11 mouse cellular contexts compared by ENCODE assay signal in the genomic region with DNA sequence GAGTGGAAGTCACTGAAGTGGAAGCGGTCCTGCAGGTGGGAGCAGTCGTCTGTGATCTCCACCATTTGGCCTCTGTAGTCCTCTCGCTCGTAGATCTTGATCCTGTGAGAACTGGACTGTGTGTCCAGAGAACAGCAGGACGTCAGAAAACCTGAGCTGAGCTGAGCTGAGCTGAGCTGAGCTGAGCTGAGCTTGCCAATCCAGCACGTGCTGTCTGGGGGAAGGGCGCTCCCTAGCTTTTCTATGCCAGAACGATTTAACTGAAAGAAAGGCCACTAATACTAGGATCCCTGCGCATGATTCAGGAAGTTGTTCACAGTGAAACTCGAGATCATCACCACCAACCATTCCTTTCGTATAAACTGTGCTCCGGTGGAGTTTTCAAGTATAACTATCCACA. TPM values are rescaled to one million over a fixed set of nuclear protein-coding genes. Genes with fewer than 3 reads are reported as not detected.
DNase-seq lines count a peak whose midpoint lies in the region; ATAC-seq and TF ChIP-seq lines count a peak whose summit lies in the region.
"Had no signal": no experiment of that assay in that cellular context is flagged by ENCODE, and none has a peak within 500 bp of the region (broad histone marks: within the 10 kb centered on the region; RNA-seq: fewer than 3 reads in every experiment).

No protein-coding gene starts in this region.

- no peak overlapping the region for H3K4me3 ChIP-seq in gastrocnemius, adult 2 months
- no peak overlapping the region for H3K4me3 ChIP-seq in intestine, embryonic 15.5 days (replicated peaks)
- H3K4me3 ChIP-seq: erythroblast, embryonic 14.5 days; limb, embryonic 15.5 days had no signal

- no peak overlapping the region for H3K4me2 ChIP-seq in intestine, embryonic 15.5 days (replicated peaks)
- H3K4me2 ChIP-seq: limb, embryonic 15.5 days had no signal

- ATAC-seq in intestine, embryonic 15.5 days: no peak
- ATAC-seq in inflammation-experienced regulatory T-cells, adult 6 months: no peak

- no peaks in the 10 kb centered on the region for H3K27me3 ChIP-seq in intestine, embryonic 15.5 days (replicated peaks)
- H3K27me3 ChIP-seq: limb, embryonic 15.5 days had no signal

- no peaks in the 10 kb centered on the region for H3K9me3 ChIP-seq in intestine, embryonic 15.5 days
- H3K9me3 ChIP-seq: limb, embryonic 15.5 days had no signal

- no peak overlapping the region for H3K27ac ChIP-seq in gastrocnemius, adult 2 months
- no peak overlapping the region for H3K27ac ChIP-seq in intestine, embryonic 15.5 days
- H3K27ac ChIP-seq: limb, embryonic 15.5 days had no signal

- H3K4me1 ChIP-seq in intestine, embryonic 15.5 days (replicated peaks): no peaks in the 10 kb centered on the region
- H3K4me1 ChIP-seq: limb, embryonic 15.5 days had no signal

- no peak overlapping the region for H3K9ac ChIP-seq in intestine, embryonic 15.5 days
- H3K9ac ChIP-seq: limb, embryonic 15.5 days had no signal

- intact Hi-C loops in gastrocnemius, adult 2 months (cut with DNase I): no loop called here

- H3K36me3 ChIP-seq in intestine, embryonic 15.5 days: no peaks in the 10 kb centered on the region
- H3K36me3 ChIP-seq: limb, embryonic 15.5 days had no signal

- WGBS in intestine, embryonic 15.5 days: 61% methylated on average over 12 of the region's 12 CpGs

- peak; percentile 12 to 39 for DNase-seq in frontal cortex, adult 2 months (ENCODE audit: extremely low spot score in 1 of 2, low spot score in 1 of 2)
- DNase-seq in frontal cortex, postnatal 10 days (ENCODE audit: low spot score in 2 of 2): no peak
- DNase-seq in adipocyte (ENCODE audit: low spot score): peak; percentile 33
- DNase-seq in gastrocnemius, adult 2 months: peak; percentile 51
- DNase-seq in layer of hippocampus, postnatal 10 days (ENCODE audit: low spot score in 2 of 2): peak; percentile 19 to 22
- DNase-seq in thymus, postnatal 36 days: no peak

- no peak for TF ChIP-seq CTCF in gastrocnemius, adult 2 months (IDR thresholded peaks at IDR 0.05)

RNA-seq across cellular contexts. Expression of a gene that starts 2.2 kb away (rescaled TPM):
- not detected in 2 replicates for polyA plus RNA-seq in frontal cortex, adult 2 months (2012; rRNA removed)
- not detected for total RNA-seq in gastrocnemius, adult 2 months (2021)
- total RNA-seq in layer of hippocampus, postnatal 10 days (2021): not detected
- polyA plus RNA-seq in intestine, embryonic 15.5 days (2015; fragmentation: Nextera tagmentation; extraction: Ambion mirVana): not detected in 2 replicates
- polyA plus RNA-seq in inflammation-experienced regulatory T-cells, adult 6 months (2017; shearing (Covaris generic)): not detected
- total RNA-seq: neutrophil, adult 5-6 weeks had no signal
- polyA plus RNA-seq: erythroblast, embryonic 14.5 days; limb, embryonic 15.5 days had no signal

RNA-seq across cellular contexts. Expression of a gene that starts 14.5 kb away (rescaled TPM):
- polyA plus RNA-seq in frontal cortex, adult 2 months (2012; rRNA removed): not detected in 2 replicates
- total RNA-seq in gastrocnemius, adult 2 months (2021): not detected
- not detected for total RNA-seq in layer of hippocampus, postnatal 10 days (2021)
- polyA plus RNA-seq in intestine, embryonic 15.5 days (2015; fragmentation: Nextera tagmentation; extraction: Ambion mirVana): not detected in 2 replicates
- not detected for polyA plus RNA-seq in inflammation-experienced regulatory T-cells, adult 6 months (2017; shearing (Covaris generic))
- total RNA-seq: neutrophil, adult 5-6 weeks had no signal
- polyA plus RNA-seq: erythroblast, embryonic 14.5 days; limb, embryonic 15.5 days had no signal

RNA-seq across cellular contexts. Expression of a gene that starts 16.2 kb away (rescaled TPM):
- polyA plus RNA-seq in frontal cortex, adult 2 months (2012; rRNA removed): not detected in 2 replicates
- total RNA-seq in gastrocnemius, adult 2 months (2021): not detected
- total RNA-seq in layer of hippocampus, postnatal 10 days (2021): not detected
- polyA plus RNA-seq in intestine, embryonic 15.5 days (2015; fragmentation: Nextera tagmentation; extraction: Ambion mirVana): 0.49 and 2.0 TPM in 2 replicates
- polyA plus RNA-seq in inflammation-experienced regulatory T-cells, adult 6 months (2017; shearing (Covaris generic)): under 1 TPM in 1 of 3 experiments, not detected in 2; 0.71 TPM
- total RNA-seq: neutrophil, adult 5-6 weeks had no signal
- polyA plus RNA-seq: erythroblast, embryonic 14.5 days had no signal

RNA-seq across cellular contexts. Expression of a gene that starts 24.7 kb away (rescaled TPM):
- polyA plus RNA-seq in frontal cortex, adult 2 months (2012; rRNA removed): not detected in 2 replicates
- not detected for total RNA-seq in gastrocnemius, adult 2 months (2021)
- not detected for total RNA-seq in layer of hippocampus, postnatal 10 days (2021)
- polyA plus RNA-seq in intestine, embryonic 15.5 days (2015; fragmentation: Nextera tagmentation; extraction: Ambion mirVana): not detected in 2 replicates
- polyA plus RNA-seq in inflammation-experienced regulatory T-cells, adult 6 months (2017; shearing (Covaris generic)): not detected
- total RNA-seq: neutrophil, adult 5-6 weeks had no signal
- polyA plus RNA-seq: erythroblast, embryonic 14.5 days; limb, embryonic 15.5 days had no signal

RNA-seq across cellular contexts. Expression of a gene that starts 33.3 kb away (rescaled TPM):
- polyA plus RNA-seq in frontal cortex, adult 2 months (2012; rRNA removed): not detected in 2 replicates
- total RNA-seq in gastrocnemius, adult 2 months (2021): not detected
- not detected for total RNA-seq in layer of hippocampus, postnatal 10 days (2021)
- polyA plus RNA-seq in intestine, embryonic 15.5 days (2015; fragmentation: Nextera tagmentation; extraction: Ambion mirVana): not detected in 2 replicates
- polyA plus RNA-seq in inflammation-experienced regulatory T-cells, adult 6 months (2017; shearing (Covaris generic)): not detected
- total RNA-seq: neutrophil, adult 5-6 weeks had no signal
- polyA plus RNA-seq: erythroblast, embryonic 14.5 days; limb, embryonic 15.5 days had no signal

Comparison
In these comparisons a context has a peak if more than half of its experiments do, and no peak if none do; other contexts are left out.
1. DNase-seq: peak in frontal cortex, adult 2 months (2 of 2), adipocyte (single experiment), gastrocnemius, adult 2 months (single experiment) and layer of hippocampus, postnatal 10 days (2 of 2); none in frontal cortex, postnatal 10 days (0 of 2) and thymus, postnatal 36 days (0 of 2).